Mouse (Mus musculus) adrenal gland, adult 18-20 months (tissue): ENCODE measurements around the gene Gpd1l. TPM values are rescaled to one million over a fixed set of nuclear protein-coding genes. Genes with fewer than 3 reads are reported as not detected.
A peak's percentile ranks its signal among the peaks of the same experiment; 100 is the strongest.

ENCODE experiments used
- DNase-seq, 2 experiments: peaks; one replicate each; pipeline ENCODE4 v3.0.0; 2021 to 2022; ENCODE audit warnings: low spot score in 2 of 2
- total RNA-seq, 2 experiments: library from RNA; stranded (reverse); gene quantifications; 1 replicate in 1 of 2; 2 replicates in 1 of 2; pipeline ENCODE4 v1.2.3; 2021

The Gpd1l gene
- total RNA-seq, 2 experiments from 2014 or later = 20.1 to 35.0 TPM

DNA sequence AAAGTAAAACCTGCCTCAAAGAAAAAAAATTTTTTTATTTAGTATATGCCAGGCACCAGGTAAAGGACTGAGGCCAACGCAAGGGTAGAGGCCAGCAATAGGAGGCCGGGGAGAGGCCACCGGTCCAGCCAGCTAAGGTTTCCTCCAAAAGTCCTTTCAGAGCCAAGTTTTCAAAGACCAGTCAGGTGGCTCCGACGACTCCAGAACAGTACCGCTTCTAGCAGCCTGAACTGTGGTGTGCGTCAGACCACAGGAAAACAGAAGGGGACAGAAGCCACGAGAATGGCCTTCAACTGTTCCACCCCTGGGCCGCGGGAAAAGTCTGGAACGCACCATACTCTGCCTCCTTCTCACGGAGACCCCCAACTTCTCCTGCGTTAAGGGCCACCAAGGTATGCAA, 1.2 kb downstream of the Gpd1l start:
- peak; percentile 19 to 27 for DNase-seq

DNA sequence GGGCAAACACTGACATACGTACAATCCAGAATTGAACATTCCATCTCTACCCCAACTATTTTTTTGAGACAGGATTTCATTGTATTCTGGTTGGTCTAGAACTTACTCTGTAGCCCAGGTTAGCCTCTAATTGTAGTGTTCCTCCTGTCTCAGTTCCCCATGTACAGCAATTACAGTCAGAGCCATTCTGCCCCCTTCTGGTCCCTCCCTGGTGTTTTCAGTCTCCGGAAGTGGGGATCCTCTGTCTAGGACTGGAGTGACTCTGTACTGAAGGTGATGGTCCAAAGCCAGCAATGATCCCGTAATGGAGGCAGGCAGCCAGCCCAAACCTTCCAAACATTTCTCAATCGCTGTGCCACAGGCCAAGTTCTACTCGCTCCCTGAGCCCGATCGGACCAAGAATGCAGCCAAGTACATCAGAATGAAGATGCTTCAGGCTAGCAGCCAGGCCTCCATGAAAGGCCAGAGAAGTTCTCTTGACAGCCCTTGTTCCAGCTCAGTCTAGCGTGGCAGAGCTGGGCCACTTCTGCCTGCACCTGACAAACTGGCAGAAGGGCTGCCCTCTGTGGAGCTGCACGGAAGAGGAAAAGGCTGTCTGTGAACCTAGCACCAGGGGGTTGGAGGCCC, 3.2 kb downstream of the Gpd1l start:
- DNase-seq = peak; percentile 13 to 56

DNA sequence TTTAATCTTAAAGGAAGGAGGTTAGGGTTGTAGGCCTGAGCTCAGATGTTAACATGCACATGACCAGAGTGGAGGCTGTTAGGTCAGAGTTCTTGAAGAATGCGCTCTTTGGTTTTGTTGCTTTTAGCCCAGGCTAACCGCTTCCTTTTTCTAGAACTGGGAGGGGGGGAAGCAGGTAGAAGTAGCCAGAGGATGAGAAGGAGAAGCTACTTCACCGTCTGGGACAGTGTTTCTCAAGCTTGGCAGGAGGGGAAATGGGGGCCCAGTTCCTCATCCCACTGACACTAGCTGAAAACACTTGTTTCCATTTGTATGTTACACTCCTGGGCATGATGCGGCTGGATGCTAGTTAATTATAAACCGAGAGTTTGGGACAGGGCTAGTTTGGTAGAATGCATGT, 8.2 kb downstream of the Gpd1l start:
- DNase-seq = no peak

DNA sequence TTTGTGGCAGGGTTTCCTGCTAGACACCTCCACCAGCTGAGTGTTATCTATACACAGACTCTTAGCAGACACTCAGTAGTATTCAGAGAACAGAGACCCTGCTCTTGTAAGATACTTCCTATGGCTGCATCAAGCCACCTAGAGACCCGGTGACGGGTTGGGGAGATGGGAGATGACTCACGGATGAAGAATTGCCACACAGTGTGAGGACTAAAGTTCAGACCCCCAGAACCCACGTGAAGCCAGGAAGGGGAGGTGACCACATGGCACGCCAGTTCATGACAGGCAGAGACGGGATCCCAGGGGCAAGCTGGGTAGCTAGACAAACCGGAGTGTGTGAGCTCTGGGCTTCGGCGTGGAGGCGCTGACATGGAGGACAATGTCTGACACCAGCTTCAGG, 8.7 kb downstream of the Gpd1l start:
- no peak for DNase-seq

DNA sequence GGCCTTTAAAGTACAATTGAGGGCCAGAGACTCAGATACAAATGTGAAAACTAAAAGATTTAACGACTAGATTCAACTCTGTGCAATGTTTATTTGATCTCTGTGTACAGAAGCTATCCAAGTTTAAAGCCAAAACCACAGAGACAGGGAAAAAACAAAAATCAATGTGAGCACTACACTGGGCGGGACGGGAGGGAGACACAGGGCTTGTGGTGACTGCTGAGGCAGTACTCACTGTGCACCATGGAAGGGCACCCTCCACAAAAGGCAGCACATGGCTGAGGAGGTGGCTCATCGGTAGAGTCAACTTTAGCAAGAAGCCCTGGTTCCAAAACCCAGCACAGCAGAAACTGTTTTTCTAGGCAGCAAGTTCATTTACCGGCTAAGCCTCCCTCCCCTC, 9.3 kb downstream of the Gpd1l start:
- DNase-seq = no peak

DNA sequence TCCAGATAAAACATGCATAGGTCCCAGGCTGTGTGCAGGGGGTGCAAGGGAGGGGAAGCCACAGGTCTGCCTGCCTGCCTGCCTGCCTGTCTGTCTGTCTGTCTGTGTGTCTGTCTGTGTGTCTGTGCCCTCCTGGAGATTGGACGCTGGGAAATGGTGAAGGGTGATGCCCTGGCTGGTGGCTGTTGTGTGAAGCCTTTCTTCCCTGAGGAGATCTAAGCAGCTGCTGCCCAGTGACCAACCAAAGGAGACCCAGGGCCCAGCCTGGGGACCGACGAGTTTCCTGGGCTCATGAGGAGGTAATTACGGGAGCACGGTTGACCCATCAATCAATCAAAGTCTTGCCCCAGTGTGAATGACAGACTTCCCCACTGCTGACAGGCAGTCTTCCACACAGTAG, 11.6 kb downstream of the Gpd1l start:
- DNase-seq = no peak

DNA sequence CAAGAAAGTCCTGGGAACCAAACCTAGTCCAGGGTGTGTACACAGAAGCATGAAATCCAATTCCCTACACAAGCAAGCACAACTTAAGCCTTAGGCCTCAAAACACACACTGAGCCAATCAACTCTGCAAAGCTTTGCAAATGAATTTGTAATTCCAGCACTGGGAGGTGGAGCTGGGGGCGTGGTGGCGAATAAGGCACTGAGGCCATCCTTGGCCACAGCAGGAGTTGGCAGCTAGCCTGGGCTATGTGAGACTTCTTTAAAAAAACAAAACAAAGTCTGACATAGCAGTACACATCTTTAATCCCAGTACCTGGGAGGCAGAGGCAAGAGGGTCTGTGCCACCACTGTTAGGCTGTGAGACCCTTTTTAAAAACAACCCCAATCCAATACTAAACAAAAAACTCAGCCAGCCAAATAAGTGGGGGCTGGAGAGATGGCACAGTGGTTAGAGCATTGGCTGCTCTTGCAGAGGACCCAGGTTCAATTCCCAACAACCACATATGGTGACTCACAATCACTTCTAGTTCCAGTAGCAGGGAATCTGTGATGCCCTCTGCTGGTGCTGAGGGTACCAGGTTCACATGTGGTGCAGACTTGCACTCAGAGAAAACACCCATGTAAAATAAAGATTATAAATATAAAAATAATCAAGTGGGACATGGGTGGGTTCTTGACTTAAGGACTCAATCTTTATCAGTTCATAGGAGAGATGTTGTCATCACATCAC, 12.3 kb downstream of the Gpd1l start:
- no peak for DNase-seq

DNA sequence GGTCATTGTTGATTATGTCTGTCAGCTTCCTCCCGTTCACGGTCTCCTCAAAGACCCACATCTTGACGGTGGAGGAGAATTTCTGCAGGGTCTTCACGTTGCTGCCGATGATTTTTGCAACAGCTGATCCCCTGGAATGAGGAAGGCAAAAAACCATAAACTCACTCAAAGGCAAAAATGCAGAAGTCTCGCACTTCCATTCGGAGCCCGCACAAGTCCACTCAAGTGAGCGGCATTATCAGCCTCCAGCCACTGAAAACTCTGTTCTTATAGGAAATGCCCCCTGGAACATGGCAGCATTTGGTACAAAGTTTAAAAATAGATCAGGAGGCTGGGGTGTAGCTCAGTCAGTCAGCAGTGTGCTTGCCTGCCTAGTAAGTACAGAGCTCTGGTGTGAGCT, 13.2 kb downstream of the Gpd1l start:
- no peak for DNase-seq

DNA sequence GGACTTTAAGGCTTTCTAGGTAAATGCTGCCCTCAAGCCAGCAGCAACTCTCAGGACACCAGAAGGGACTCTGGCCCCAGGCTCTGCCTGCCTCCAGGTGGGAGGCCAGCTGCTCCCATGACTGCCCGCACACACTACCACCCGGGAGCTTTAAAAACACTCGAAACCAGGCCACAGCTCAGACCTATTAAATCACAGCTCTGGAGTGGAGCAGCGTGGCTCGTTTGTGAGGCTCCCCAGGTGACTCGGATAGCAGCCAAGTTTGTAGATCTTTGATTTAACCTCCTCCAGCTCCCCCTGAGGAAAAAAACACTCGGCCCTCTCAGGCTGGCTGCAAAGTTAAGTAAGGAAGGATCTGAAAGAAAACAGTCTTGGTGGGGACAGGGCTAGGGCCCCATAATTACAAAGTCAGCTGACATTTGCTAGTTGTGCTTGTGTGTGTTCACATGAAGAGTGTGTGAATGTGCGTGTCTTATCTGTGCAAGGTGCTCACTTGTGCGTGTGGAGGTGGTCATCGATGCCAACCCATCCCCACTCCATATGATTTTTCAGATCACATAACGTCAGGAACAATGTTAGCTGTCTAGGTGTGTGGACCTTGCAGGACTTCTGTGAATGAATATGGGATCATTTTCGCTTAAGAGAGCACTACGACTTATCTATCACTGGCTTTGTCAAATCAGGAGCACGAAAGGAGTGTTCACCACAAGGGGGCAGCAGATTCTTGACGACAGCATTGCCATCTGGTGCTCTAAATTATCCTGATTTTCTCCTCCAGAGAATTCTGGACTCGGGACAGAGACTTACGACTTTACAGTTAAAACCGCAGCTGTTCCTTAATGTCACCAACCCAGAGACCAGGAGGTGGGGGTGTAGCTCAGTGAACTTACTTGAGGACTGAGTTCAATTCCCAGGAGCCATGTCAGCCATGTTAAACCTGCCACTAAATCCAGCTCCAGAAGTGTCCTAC, 20.8 kb downstream of the Gpd1l start:
- peak; percentile 74 to 77 for DNase-seq

DNA sequence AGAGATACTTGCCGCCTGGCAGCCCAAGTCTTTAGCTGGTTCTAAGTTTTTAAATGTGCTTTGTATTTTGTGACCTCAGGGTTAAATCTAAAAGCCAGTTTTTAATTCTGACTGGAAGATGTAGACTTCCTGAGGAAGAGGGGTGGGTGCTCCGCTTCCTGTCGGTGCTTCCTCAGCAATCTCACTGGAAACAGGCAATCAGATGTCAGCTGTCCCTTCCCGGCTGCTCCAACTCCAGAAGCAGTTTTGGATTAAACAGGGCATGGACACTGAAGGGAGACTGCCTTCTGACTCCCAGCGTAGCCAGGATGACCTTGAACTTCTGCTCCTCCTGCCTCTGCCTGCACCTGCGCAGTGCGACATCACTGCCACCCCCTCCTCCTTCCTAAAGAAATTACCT, 26.3 kb downstream of the Gpd1l start:
- DNase-seq = no peak

DNA sequence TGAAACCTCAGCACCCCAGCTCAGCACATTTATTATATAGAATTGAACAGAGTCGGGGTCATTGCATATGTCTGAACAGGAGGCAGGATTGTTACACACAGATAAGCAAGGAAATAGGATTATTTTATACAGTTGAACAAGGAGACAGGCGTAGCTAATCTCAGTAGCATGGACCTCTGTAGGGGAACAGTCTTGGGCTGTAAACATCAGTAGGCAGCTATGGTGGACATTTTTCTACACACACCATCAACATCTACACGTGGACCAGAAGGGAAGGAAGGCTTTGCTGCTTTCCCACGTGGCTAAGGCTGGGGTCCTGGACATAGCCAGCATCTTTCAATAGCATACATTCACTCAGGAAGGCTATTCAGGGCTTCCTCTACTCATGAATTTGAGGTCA, 37.9 kb downstream of the Gpd1l start:
- DNase-seq = no peak

DNA sequence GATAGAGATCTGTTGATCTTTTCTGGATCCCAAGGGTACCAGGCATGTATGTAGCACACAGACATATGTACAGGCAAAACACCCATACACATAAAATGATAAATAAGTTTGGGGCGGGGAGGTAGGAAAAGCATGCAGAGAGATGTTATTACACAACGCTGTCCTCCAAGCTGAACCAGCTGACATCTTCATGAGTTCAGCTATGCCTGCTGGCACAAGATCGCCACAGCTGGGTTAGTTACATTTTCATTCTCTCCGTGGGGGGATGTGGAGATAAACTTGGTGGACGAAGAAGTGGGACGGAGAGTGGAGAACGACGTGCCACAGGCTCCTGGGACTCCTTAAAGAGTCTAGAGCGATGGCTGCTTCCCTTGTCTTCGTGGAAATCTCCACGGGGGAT, 40.8 kb downstream of the Gpd1l start:
- no peak for DNase-seq

DNA sequence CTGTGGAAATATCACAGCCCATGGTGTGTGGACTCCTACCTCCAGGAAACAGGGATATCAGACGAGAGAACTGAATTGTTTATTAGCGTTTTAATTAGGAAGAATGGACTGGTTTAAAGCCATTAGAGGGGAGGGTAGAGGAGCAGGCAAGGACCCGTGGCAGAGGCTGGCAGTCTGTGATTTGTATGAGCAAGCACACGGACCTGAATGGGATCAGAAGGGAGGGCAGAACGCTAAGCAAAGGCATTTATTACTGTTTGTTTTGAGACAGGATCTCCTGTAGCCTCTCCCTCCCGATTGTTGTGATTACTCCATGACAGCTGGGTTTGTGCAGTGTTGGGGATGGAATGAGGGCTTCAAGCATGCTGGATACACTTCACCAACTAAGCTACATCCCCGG, 43.4 kb downstream of the Gpd1l start:
- no peak for DNase-seq

DNA sequence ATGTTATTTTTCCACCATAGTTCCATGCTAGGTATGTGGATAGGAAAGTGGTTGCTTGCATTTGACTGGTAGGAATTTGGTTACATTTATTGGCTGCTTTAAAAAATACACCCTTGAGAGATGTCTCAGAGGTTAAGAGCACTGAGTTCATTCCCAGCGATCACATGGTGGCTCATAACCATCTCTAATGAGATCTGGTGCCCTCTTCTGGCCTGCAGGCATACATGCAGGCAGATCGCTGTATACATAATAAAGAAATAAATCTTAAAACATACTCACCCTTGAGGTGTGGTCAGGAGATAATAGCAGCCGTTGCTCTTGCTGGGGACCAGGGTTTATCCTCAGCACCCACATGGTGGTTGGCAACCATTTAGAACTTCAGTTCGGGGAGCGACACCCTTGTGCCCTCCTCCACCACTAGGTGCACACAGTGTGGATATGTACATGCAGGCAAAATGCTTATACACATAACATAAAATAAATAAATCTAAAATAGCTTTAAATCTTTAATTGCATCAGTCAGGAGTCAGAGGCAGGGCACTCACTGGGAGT, 44.9 kb downstream of the Gpd1l start:
- no peak for DNase-seq

DNA sequence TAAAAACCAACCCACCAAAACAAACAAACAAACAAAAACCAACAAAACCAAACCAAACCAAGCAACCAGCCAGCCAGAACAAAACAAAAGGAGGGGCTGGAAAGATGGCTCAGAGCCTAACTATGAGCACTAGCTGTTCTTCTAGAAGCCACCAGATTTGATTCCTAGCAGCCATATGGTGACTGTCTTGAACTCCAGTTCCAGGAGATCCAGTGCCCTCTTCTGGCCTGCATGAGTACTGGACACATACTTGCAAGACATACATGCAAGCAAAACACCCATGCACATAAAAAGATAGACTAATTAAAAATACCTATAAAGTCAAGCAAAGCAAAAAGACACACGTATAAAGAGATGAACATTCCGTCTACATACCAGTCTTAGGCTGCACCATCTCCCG, 46.1 kb downstream of the Gpd1l start:
- DNase-seq = no peak

DNA sequence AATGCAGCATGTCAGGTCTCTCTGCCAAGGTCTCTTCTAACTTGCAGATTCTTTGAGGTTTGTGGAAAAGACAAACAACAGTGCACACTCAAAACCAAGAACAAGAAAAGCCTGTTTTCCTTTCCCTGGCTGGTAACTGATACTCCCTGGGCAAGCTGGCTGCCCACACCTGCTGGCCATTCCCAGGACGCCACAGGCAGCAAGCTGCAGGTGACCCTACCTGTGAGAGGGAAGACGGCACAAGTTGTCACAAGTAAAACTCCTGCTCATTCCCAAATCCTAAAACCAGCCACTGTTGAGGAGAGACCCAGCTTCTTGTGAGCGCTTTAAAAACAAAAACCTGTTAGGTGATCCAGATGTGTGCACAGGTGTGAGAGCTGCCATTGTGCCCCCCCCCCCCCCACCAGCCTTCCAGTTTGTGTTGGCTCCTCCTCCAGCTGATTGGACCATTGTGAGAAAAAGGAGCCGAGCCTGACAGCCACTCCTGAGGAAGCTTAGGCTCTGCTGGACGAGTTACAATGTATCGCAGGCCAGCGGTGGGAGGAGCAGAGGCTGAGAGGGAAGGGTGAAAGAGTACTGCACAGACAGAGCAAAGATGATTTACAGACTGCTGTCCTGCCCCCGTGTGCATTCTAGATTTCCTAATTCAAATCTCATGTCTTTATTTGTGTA, 47.7 kb downstream of the Gpd1l start:
- DNase-seq = no peak

DNA sequence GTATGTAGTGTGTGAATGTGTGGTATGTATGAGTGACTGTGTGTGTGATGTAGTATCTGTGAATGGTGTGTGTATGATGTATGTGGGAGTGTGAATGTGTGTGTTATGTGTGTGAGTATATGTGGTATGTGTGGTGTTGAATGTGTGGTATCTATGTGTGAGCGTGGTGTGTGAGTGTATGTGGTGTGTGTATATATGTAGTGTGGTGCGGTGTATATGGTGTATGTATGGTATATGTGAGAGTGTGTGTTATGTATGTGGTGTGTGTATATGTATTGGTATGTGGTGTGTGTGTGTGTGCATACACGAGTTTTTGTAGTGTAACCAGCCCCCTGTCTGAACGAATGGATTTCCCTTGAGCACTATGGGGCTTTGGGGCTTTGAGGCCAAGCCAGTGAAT, 48.2 kb downstream of the Gpd1l start:
- no peak for DNase-seq

DNA sequence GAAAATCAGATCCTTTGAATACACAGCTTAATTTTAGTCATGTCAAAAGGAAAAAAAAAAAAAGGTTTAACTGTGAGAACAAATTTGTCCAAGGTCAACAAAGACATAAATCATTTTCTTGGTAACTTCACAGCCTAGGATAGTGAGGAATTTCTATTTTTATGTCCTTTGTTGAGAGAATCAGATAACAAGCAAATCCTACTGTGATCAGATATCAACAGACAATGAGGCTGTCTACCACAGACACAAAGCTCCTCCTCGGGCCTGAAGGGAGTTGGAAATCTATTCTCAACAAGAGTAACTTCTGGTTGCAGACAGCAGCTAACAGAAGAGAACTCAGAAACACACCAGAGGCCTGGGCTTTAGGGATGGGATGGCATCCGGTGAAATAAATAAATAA, 51.8 kb downstream of the Gpd1l start:
- DNase-seq = no peak

DNA sequence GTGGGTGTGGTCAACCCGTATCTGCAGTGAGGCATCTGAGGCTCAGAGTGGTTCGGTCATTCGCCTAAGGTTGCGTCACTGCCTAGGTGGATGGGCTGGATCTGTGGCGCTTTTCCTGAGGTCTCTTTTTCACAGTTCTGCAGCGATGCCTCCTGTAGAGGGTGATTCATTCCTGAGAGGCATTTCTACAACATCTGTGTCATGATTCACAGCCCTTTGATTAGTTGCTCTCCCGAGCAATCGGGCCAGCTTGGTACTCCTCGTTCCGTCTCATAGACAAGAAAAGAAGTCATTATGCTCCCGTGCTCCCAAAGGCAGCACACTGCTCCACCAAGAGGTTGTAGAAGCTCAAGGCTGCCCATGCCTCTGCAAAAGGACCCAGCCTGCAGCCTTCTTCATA, 78.5 kb downstream of the Gpd1l start:
- DNase-seq = no peak

DNA sequence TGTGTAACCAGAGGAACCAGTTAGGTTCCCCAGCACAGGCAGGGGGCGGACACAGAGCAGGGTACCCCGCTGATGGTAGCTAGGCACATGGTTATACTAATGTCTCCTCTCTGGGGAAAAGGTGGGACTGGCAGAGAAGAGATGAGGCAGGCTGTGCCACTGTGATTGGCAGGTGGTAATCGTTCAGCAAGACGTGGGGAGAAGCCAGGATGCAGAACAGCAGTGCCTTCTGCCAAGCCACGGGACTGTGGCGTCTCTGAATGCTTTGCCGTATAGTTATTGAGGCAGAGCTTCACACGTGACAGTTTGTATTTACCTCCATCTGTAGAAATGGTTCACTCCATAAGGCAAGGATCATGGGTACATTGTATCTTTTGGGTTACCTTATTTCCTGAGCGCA, 79.1 kb downstream of the Gpd1l start:
- DNase-seq = no peak

DNA sequence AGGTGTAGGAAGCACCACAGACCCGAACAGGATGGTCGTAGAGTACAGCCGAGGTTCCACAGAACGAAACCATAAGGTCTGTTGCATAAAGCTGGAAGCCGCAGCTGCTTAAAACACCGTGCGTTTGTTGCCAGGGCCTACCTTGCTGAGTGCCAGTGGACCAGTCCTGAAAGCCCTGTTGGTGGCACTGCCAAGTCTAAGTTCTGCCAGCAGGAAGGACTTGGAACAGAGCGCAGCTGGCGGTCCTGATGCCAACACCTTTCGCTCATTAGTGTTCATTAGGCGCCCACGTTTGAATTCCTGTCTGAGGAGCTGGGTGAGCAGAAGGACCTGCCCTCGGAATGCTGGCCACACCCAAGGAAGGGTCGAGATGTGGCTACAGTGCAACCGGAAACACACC, 80.5 kb downstream of the Gpd1l start:
- DNase-seq = no peak
